Mouse (Mus musculus) spleen, adult 2 months (tissue): Measurements from ENCODE around the gene Mrtfb. TPM values are rescaled to one million over a fixed set of nuclear protein-coding genes. Genes with fewer than 3 reads are reported as not detected.
A peak's percentile ranks its signal among the peaks of the same experiment; 100 is the strongest.

Experiments
- DNase-seq, 2 experiments: peaks; one replicate each; pipeline versions ENCODE4 v3.0.0 to v3.0.0-alpha.2; 2012 to 2021; ENCODE audit warnings: low spot score in 2 of 2, low read depth in 1 of 2
- H3K27ac ChIP-seq: fragments of 200-500 bp; 2 replicates; pipeline ENCODE4 v1.5.1; 2012; ENCODE audit warnings: low read length, inconsistent platforms; ENCODE audit not compliant: insufficient read depth
- H3K27me3 ChIP-seq: fragments of 200-500 bp; 2 replicates; pipeline ENCODE4 v1.6.1; 2012; ENCODE audit warnings: mild to moderate bottlenecking, moderate library complexity, low read length, inconsistent platforms; ENCODE audit not compliant: control insufficient read depth, insufficient read depth
- H3K36me3 ChIP-seq: fragments of 200-500 bp; 2 replicates; pipeline ENCODE4 v1.6.1; 2012; ENCODE audit warnings: mild to moderate bottlenecking, low read length, inconsistent platforms; ENCODE audit not compliant: control insufficient read depth, insufficient read depth
- H3K4me1 ChIP-seq: fragments of 200-500 bp; 2 replicates; pipeline ENCODE4 v1.6.1; 2011; ENCODE audit warnings: inconsistent platforms; ENCODE audit not compliant: control insufficient read depth, insufficient read depth, insufficient read length
- H3K4me3 ChIP-seq: fragments of 200-500 bp; 2 replicates; pipeline ENCODE4 v1.5.1; 2011; ENCODE audit warnings: mild to moderate bottlenecking, inconsistent platforms; ENCODE audit not compliant: insufficient read depth, insufficient read length; ENCODE audit errors: extremely low read depth
- CTCF ChIP-seq: fragments of 200-500 bp; IDR thresholded peaks from 2 replicates; pipeline ENCODE4 v1.5.1; 2011; ENCODE audit warnings: mild to moderate bottlenecking, inconsistent platforms; ENCODE audit not compliant: insufficient read depth, insufficient read length, insufficient replicate concordance; ENCODE audit errors: extremely low read depth
- POLR2A ChIP-seq: fragments of 200-500 bp; IDR thresholded peaks from 2 replicates; pipeline ENCODE4 v1.6.1; 2011; ENCODE audit warnings: low read depth, low read length, inconsistent platforms
- whole genome bisulfite sequencing: fragments of 180-500 bp; shearing (Covaris S2); methylation state at CpG from one replicate; pipeline ENCODE4 v1.1.7; 2018; 5-methylcytosine and 5-hydroxymethylcytosine counted together
- polyA plus RNA-seq: library from polyadenylated mRNA; depleted of rRNA; stranded (reverse); fragments of >200 nt; gene quantifications from 2 replicates; pipeline ENCODE4 v1.2.3, GENCODE M21; 2012

Gene Mrtfb
- polyA plus RNA-seq, 1 experiment = 4.5 TPM

DNA sequence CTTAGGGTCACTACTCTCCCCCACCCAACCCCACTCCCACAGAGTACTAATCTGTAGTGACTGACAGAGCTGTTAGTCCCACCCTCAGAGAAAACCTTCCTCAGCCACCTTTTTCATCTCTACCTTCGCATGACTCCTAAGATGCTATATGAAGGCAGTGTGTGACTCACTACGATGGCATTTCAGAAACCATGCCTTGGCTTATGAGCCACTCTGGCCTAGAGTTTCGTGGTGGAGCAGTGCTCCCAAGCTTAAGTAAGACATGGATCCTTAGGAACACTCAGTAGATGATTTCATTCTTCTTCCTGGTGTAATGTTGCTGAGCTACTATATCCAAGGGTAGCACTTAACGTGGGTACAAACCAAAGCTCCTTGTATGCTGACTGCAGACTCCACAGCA lies 94.4 kb downstream of the Mrtfb start:
- no peak for DNase-seq
- H3K27ac ChIP-seq = no peak overlapping the region
- no peaks in the 10 kb centered on the region for H3K4me1 ChIP-seq
- H3K4me3 ChIP-seq = no peak overlapping the region
- 85% methylated on average over 4 of the region's 4 CpGs for WGBS
- H3K27me3 ChIP-seq = no peaks in the 10 kb centered on the region
- no peak for TF ChIP-seq POLR2A
- no peak for TF ChIP-seq CTCF
- no peaks in the 10 kb centered on the region for H3K36me3 ChIP-seq

DNA sequence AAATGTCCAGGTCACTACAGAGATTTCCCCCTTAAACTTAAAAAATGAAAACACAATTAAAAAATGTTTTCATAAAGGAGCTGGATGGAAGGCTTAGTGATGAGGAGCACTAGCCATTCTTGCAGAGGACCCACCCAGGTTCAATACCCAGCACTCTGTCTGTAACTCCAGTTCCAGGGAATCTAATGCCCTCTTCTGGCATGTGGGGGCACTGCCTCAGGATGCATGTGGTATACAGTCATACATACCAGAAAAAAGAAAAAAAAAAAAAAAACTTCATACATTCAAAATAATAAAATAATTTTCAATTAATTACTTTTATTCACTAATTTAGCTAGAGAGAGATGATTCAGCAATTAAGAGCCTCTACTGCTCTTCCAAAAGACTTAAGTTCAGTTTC lies 95.0 kb downstream of the Mrtfb start:
- H3K4me3 ChIP-seq = no peak overlapping the region
- no peaks in the 10 kb centered on the region for H3K36me3 ChIP-seq
- TF ChIP-seq POLR2A = no peak
- TF ChIP-seq CTCF = no peak
- H3K27me3 ChIP-seq = no peaks in the 10 kb centered on the region
- no peak overlapping the region for H3K27ac ChIP-seq
- H3K4me1 ChIP-seq = no peaks in the 10 kb centered on the region
- DNase-seq = no peak

DNA sequence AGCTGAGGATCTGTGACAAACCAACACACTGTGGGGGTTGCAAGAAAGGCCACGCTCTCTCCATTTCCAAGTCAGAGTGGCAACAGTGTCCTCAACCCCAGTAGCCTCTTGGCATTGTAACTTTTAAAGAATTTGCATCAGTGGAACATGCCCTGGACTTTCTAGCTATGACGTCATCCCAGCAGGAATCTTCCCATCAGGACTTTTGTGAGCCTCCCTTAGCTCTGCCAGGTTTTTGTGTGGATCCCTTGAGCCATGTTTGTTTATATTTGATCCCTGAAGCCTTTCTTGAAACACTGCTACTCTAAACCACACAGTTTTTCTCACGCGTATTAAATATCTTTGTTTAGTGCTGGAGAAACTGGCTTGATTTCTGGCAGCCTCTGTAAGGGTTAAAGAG lies 97.6 kb downstream of the Mrtfb start:
- Histone ChIP-seq H3K36me3 (no peaks in the 10 kb centered on the region), H3K27ac (no peak overlapping the region), H3K4me3 (no peak overlapping the region), H3K4me1 (no peaks in the 10 kb centered on the region), H3K27me3 (no peaks in the 10 kb centered on the region)
- TF ChIP-seq CTCF = no peak
- no peak for TF ChIP-seq POLR2A
- WGBS = 90% methylated on average over 4 of the region's 4 CpGs
- no peak for DNase-seq

DNA sequence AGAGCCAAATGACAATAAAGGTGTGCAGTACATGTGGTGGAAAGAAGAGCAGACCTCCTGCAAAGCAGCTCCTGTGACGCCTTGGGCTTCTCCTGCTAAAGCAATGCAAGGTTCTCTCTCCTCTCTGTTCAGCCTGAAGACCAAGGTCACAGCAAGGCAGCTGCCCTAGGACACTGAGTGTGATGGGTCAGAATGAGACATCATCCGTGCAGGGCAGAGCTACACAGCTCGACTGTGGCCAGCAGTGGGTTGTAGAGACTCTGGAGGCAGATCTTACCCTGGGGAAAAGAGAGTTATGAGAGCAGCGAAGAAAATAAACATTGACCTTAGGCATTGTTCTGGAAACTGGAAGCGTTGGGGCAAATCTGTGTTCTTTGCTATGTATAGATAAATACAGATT lies 98.2 kb downstream of the Mrtfb start:
- TF ChIP-seq CTCF (no peak), POLR2A (no peak)
- 92% methylated on average over 5 of the region's 5 CpGs for WGBS
- Histone ChIP-seq H3K36me3 (no peaks in the 10 kb centered on the region), H3K27ac (no peak overlapping the region), H3K4me3 (no peak overlapping the region), H3K4me1 (no peaks in the 10 kb centered on the region), H3K27me3 (no peaks in the 10 kb centered on the region)
- DNase-seq = no peak

DNA sequence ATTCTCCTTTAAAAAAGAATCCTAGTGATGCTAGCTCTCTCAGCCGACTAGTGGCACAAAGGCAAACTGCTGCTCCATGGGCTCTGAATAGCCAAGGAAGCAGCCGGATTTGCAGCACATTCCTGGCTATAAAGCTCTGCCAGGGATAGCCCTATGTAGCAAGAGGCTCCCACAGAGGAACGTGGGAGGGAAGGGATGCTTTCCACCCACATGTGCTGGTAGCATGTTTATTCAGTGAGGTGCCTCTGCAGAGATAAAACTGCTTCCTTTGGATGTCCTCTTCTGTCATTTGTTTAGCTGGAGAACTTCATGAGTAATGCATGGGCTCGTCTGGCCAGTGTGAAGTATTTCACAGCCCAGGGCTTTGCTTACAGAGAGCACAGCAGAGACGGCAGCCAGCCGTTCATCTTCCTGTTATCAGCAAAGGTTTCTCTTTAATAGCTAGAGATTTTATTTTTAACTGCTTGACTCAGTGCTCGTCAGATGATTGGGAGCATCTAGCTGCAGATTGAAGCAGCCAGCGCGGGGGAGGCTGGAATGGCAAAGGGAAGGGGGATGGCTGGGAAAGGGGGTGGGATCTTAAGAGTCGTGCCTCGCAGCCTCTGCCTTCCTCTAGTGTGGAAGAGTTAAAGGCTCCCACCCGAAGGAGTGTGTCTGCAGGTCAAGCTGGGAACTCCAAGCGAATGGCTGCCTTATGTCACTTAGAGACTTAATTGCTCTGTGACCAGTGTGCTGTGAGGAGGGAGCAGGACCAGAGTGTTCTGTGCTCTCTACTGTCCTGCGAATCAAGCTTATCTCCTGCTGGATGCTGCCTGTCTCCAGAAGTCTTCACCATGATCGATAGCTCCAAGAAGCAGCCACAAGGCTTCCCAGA lies 101.8 kb downstream of the Mrtfb start:
- H3K27ac ChIP-seq = 0 out of 2 replicates have a peak overlapping the region, but pooled peaks have one; percentile 34
- WGBS = 80% methylated on average over 15 of the region's 15 CpGs

DNA sequence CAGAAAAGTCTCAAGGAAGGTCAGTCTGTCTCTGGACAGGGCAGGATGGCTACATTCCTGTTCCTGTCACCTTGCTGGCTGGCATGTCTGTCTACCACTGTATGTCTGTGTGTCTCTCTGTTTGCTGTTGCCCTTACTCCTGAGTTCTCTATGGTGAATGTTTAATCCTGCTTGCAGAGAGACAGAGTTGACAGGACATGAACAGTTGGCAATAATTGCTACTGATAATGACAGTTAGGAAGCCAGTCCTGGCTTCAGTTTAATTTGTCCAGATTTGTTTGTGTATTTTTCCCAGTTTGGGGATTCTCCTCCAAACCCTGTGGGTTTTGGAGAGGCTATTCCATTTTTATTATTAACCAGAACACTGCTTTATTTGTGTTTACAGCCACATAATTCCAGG lies 102.5 kb downstream of the Mrtfb start:
- no peak overlapping the region for H3K4me3 ChIP-seq
- no peaks in the 10 kb centered on the region for H3K27me3 ChIP-seq
- H3K36me3 ChIP-seq = no peaks in the 10 kb centered on the region
- no peaks in the 10 kb centered on the region for H3K4me1 ChIP-seq
- TF ChIP-seq POLR2A (no peak), CTCF (no peak)
- DNase-seq = no peak
- no peak overlapping the region for H3K27ac ChIP-seq

More for the DNA sequence above, 101.8 kb downstream of the Mrtfb start:
- Histone ChIP-seq H3K36me3 (no peaks in the 10 kb centered on the region), H3K27me3 (no peaks in the 10 kb centered on the region), H3K4me3 (no peak overlapping the region), H3K4me1 (no peaks in the 10 kb centered on the region)
- DNase-seq = no peak
- TF ChIP-seq CTCF (no peak), POLR2A (no peak)

DNA sequence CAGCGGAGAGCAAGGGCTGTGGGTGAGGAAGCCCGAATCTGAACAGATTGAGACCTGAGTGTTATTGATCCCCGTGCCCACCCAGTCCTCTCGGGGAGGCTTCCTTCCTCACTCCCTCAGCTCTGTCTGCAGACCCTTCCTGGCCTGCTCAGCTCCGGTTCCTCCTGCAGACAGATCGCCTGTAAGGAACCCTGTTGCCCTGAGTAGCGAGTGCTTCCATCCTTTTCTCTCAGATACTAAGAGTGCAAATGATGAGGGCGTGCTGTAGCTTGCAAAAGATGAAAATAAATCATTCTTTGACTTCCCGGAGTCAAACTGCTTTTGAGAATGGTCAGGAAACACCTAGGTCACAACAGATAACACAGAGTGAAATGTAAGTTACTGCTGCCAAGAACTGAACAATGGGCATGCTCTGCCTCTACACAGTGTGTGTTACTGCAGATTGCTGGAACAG lies 103.2 kb downstream of the Mrtfb start:
- no peak for DNase-seq

More for the DNA sequence above, 103.2 kb downstream of the Mrtfb start:
- Histone ChIP-seq H3K4me1 (no peaks in the 10 kb centered on the region), H3K27ac (no peak overlapping the region), H3K27me3 (no peaks in the 10 kb centered on the region), H3K36me3 (no peaks in the 10 kb centered on the region), H3K4me3 (no peak overlapping the region; the same call in 1 of the 2 replicates)
- 35% methylated on average over 9 of the region's 9 CpGs for WGBS
- TF ChIP-seq CTCF (no peak), POLR2A (no peak)
